ENCODE assay signal across 8 mouse cellular contexts in the genomic region with DNA sequence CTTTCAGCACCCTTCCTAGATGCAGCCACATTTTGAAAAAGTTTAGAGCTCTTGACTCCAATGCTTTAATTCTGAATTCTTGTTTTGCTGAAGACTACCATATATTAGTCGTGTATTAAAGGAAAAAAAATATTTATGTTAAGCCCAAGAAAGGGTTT. TPM values are rescaled to one million over a fixed set of nuclear protein-coding genes. Genes with fewer than 3 reads are reported as not detected.
DNase-seq lines count a peak whose midpoint lies in the region; ATAC-seq lines count a peak whose summit lies in the region.

A gene (minus strand): TSS at position 89 of the 158 bp plus-strand sequence.

- peak within 1 kb of the TSS; percentile 97 for H3K4me2 ChIP-seq in forebrain, embryonic 16.5 days (ENCODE audit: low read length)
- peak within 1 kb of the TSS; percentile 96 for H3K4me2 ChIP-seq in midbrain, embryonic 15.5 days

- peak within 1 kb of the TSS; percentile 98 for H3K27ac ChIP-seq in heart, embryonic 10.5 days
- peak within 1 kb of the TSS; percentile 86 for H3K27ac ChIP-seq in forebrain, embryonic 16.5 days (ENCODE audit: low read length)
- H3K27ac ChIP-seq in midbrain, embryonic 15.5 days, result peak within 1 kb of the TSS; percentile 93

- H3K9me3 ChIP-seq in heart, embryonic 10.5 days, result no peaks in the 10 kb centered on the region
- no peaks in the 10 kb centered on the region for H3K9me3 ChIP-seq in forebrain, embryonic 16.5 days (ENCODE audit: control insufficient read depth, low read length)
- H3K9me3 ChIP-seq in midbrain, embryonic 15.5 days, result no peaks in the 10 kb centered on the region

- H3K4me3 ChIP-seq in heart, embryonic 10.5 days, result peak within 1 kb of the TSS; percentile 70
- H3K4me3 ChIP-seq in forebrain, embryonic 16.5 days (replicated peaks; ENCODE audit: low read length), result peak within 1 kb of the TSS; percentile 95
- H3K4me3 ChIP-seq in midbrain, embryonic 15.5 days, result peak within 1 kb of the TSS; percentile 71

- H3K36me3 ChIP-seq in heart, embryonic 10.5 days, result peaks cover 2% of the 10 kb centered on the region; the same call in 1 of the 2 replicates
- H3K36me3 ChIP-seq in forebrain, embryonic 16.5 days (ENCODE audit: control insufficient read depth, insufficient read depth), result no peaks in the 10 kb centered on the region
- H3K36me3 ChIP-seq in midbrain, embryonic 15.5 days (replicated peaks), result no peaks in the 10 kb centered on the region

- no peak for DNase-seq in heart, embryonic 10.5 days (ENCODE audit: low spot score)
- DNase-seq in heart, adult 18-20 months, result no peak
- DNase-seq in Muller cell, postnatal 12 days (ENCODE audit: inconsistent ontology term), result peak; percentile 35
- DNase-seq in layer of hippocampus, postnatal 14 days (ENCODE audit: low spot score in 2 of 2), result no peak
- DNase-seq in natural killer cell, adult 2 months (ENCODE audit: low spot score in 2 of 2), result no peak
- no peak for DNase-seq in c-Kit-positive CD71-positive TER-119-positive erythroid progenitor cells, embryonic 14.5 days (ENCODE audit: low spot score)

- WGBS in heart, embryonic 10.5 days, result 2% methylated on average over 1 of the region's 1 CpGs
- 0% methylated on average over 1 of the region's 1 CpGs for WGBS in forebrain, embryonic 16.5 days
- 0% methylated on average over 1 of the region's 1 CpGs for WGBS in midbrain, embryonic 15.5 days

- peak within 1 kb of the TSS; percentile 74 for H3K9ac ChIP-seq in forebrain, embryonic 16.5 days (replicated peaks; ENCODE audit: low read depth, low read length)
- peak within 1 kb of the TSS; percentile 63 for H3K9ac ChIP-seq in midbrain, embryonic 15.5 days

- H3K4me1 ChIP-seq in heart, embryonic 10.5 days, result peaks cover 47% of the 10 kb centered on the region
- peaks cover 60% of the 10 kb centered on the region for H3K4me1 ChIP-seq in forebrain, embryonic 16.5 days (replicated peaks; ENCODE audit: control insufficient read depth, insufficient read depth, low read length)
- H3K4me1 ChIP-seq in midbrain, embryonic 15.5 days, result peaks cover 75% of the 10 kb centered on the region

- no peak for ATAC-seq in forebrain, embryonic 16.5 days
- ATAC-seq in midbrain, embryonic 15.5 days (replicated peaks), result no peak

- no peaks in the 10 kb centered on the region for H3K27me3 ChIP-seq in heart, embryonic 10.5 days (ENCODE audit: insufficient read depth, poor library complexity, severe bottlenecking)
- no peaks in the 10 kb centered on the region for H3K27me3 ChIP-seq in forebrain, embryonic 16.5 days (replicated peaks; ENCODE audit: control insufficient read depth, insufficient read depth, low read length)
- H3K27me3 ChIP-seq in midbrain, embryonic 15.5 days (replicated peaks), result no peaks in the 10 kb centered on the region

RNA-seq across cellular contexts. Expression of the gene that starts here (rescaled TPM):
- polyA plus RNA-seq in heart, embryonic 10.5 days (2016; fragmentation: Nextera tagmentation; extraction: Ambion mirVana), result 390 and 444 TPM in 2 replicates
- 10 to 100 TPM in 1 of 2 experiments, 1 to 10 TPM in 1; 8.8 to 13.0 TPM for total RNA-seq in heart, adult 18-20 months (2021)
- 592 and 764 TPM in 2 replicates for polyA plus RNA-seq in forebrain, embryonic 16.5 days (2015; fragmentation: Nextera tagmentation; extraction: Ambion mirVana)
- 100 to 1,000 TPM; 101 to 108 TPM for total RNA-seq in layer of hippocampus, postnatal 14 days (2021)
- 138 TPM in 2 replicates for polyA plus RNA-seq in midbrain, embryonic 15.5 days (2015; fragmentation: Nextera tagmentation; extraction: Ambion mirVana)

Comparison
In these comparisons a context has a peak if more than half of its experiments do, and no peak if none do; other contexts are left out.
1. RNA of the gene that starts here (total RNA-seq): 101 to 108 TPM in layer of hippocampus, postnatal 14 days; 8.8 to 13.0 TPM in heart, adult 18-20 months; every median in the first group is over 4 times any median in the second.
2. Peak in every context shown above with its lines, with median percentiles within 50 percentile points of each other: H3K27ac ChIP-seq and H3K4me3 ChIP-seq.